Mouse (Mus musculus) 416B (cell line): ENCODE data around the gene Polr3a.
"Not testable (repeated sequence)": the region's sequence is repeated elsewhere in the genome, so short reads cannot be mapped to it uniquely, and the experiment has no call there.

ENCODE experiments used
- DNase-seq: peaks from one replicate; pipeline ENCODE4 v3.0.0; 2011; ENCODE audit warnings: low read depth

Gene Polr3a

DNA sequence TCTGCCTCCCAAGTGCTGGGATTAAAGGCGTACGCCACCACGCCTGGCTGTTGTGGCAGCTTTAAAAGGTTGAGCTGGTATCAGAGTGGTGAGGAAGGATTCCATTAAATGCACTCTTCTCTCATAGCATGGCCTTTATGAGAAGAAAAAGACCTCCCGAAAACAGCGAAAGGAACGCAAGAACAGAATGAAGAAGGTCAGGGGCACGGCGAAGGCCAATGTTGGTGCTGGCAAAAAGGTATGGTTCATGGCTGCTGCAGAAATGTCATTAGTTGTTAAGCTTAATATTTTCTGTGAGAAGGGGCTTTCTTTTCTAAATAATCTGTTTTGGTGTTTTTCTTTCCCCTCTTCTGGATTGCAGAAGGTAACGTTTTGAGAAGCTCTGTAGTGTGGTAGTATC is 6.4 kb upstream of the Polr3a start:
- no peak for DNase-seq

DNA sequence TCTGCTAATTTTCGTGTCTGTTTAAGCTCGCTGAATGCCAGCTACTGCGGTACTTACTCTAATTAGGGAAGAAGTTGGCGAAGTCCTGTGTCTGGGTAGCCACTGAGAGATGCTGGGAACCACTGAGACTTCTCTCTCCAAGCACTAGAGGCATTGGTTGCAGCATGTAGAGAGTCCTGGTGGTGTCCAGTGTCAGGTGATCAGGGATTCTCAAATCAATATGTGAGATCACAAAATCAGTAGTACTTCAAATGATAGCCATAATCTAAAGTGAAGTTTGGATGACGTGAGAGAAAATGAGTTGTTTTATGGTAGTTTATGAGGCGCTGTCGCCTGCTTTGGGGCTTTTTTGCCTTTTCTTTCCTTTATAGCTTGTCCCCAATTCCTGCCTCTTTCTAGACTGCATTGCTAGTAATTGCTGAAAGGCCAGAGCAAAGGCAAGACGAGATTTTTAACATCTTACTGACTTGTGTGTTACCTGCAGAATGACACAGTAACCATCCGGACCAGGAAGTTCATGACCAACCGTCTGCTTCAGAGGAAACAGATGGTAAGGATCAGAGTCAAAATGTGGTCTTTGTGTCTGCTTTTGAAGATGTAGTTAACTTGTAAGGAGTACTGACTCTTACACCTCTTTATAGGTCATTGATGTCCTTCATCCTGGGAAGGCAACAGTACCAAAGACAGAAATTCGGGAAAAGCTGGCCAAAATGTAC is 4.6 kb upstream of the Polr3a start:
- peak; percentile 67 for DNase-seq

DNA sequence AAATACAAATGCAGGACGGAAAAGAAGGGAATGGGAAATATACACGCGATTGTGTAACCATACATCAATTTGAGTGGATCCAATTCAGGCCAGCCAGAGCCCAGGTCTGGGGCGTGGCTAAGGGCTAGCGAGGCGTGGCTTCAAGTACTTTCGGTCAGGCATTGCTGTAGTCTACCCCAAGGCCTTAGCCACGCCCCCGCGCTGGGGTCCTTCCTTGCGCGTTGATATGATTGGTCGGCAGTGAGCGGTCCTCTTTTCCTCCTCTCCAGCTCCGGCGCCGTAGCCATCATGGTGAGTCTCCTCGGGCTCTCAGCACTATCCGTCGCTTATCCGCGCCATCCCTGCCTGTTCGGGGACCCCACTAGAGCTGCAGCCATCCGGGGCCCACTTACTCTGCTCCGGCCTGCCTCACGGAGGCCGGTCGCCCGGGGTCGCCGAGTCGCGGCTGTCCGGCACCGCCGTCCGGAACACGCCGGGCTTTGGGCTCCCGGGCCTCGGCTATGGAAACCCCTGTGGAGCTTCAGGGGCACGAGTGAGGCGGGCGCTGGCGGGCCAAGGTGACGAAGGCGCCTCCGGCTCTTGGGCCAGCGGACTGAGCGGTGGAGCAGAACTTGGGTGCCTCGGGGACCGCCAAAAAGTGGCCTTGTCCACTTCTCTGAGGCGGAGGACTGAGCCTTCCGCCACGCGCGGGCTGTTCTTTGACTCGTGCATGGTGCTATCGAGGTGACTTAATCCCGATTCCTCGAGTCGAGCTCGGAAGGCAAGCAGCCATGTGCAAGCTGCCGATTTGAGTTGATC is 3.8 kb upstream of the Polr3a start:
- DNase-seq: peak; percentile 94

- DNase-seq: not testable (repeated sequence)
Observed at GRCm38 (mm10) chr14:24489772-24490171, 2.9 kb upstream of the Polr3a start.

DNA sequence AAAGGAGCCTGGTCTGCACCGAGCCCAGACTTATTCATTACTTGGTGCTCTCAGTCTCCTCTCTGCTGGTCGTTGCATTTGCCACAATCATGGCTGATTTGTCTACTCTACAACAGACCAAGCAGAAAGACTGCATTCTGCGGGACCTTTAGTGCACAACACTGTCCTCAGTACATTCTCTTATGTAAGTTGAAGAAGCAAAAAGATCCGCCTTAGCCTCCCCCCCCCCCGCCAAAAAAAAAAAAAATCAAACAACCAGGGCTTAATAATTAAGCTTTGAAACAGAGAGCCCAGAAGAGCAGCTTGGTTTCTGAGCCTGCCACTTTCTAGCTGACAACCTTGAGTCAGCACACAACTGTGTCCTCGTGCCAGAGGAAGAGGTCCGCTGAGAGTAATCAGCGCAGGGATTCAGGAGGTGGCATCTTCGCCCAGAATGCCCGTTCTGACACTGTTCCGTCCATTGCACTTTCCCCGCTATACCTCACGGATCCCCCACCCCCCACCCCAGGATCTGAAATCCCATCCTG is 554 bp downstream of the Polr3a start:
- no peak for DNase-seq

DNA sequence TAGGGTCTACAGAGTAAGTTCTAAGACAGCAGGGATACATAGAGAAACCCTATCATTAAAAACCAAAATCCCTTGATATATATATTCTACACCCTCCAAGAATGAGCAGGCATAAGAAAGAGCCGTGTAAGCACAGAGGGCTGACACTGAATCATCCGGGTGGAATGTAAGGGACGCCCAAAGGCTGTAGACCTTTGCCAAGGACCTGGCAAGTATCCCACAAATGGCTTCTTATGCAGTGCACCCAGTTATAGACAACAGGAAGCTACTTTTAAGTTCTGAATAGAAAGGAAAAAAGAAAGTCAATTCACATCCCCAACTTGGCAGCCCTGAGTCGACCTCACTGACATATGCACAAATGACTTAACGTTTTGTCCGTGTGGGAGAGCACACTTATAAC is 18.1 kb downstream of the Polr3a start:
- no peak for DNase-seq

- DNase-seq: no peak
Observed at GRCm38 (mm10) chr14:24458191-24458590, 28.7 kb downstream of the Polr3a start.

GRCm38 (mm10) chr14:24443529-24443928 is 43.3 kb downstream of the Polr3a start:
- DNase-seq: peak; percentile 56
